26 mouse cellular contexts compared by ENCODE assay signal in the genomic region with DNA sequence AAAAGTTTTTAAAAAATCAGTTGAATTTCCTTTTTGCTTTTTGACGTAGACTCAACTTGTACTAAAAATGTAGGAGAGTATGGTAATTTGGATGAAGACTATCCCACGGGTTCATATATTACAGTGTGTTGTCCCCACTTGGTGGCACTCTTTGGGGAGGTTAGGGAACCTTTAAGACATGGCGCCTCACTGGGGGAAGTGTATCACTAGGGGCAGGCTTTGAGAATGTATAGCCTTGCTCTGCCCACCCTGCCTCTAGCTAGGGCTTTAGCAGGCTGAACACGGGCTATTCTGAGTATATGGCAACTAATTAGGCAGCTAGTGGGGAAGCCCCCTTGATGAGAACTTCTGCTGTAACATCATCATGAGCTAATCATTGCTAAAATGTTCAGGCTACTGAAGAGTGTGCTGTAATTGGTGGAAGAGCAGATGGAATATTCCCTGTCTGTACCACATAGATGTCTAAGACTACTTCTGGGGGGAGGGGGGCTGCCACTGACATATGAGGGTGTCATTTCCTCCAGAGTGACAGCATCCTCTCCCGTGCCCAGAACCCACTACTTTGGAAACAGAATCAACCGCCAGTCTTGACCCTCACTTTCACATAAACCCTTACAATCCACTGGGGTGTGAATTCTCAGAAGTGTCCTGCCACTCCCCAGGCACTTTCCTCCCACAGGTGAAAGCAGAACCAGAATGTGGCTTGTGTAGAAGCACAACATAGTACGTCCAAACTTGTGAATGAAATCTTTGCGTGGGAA. TPM values are rescaled to one million over a fixed set of nuclear protein-coding genes. Genes with fewer than 3 reads are reported as not detected.
DNase-seq lines count a peak whose midpoint lies in the region; ATAC-seq lines count a peak whose summit lies in the region.
"Had no signal": no experiment of that assay in that cellular context is flagged by ENCODE, and none has a peak within 500 bp of the region (broad histone marks: within the 10 kb centered on the region; RNA-seq: fewer than 3 reads in every experiment).

No protein-coding gene starts in this region.

- no peak overlapping the region for H3K27ac ChIP-seq in midbrain, embryonic 11.5 days (ENCODE audit: low read depth, low read length)
- no peak overlapping the region for H3K27ac ChIP-seq in midbrain, embryonic 13.5 days
- H3K27ac ChIP-seq: hindbrain, postnatal 0 days; kidney, postnatal 0 days; left cerebral cortex, adult 2 months; neural tube, embryonic 12.5 days had no signal

- H3K27me3 ChIP-seq in midbrain, embryonic 11.5 days (ENCODE audit: control insufficient read depth, insufficient read depth, low read length) = no peaks in the 10 kb centered on the region
- no peaks in the 10 kb centered on the region for H3K27me3 ChIP-seq in midbrain, embryonic 13.5 days
- H3K27me3 ChIP-seq: heart, embryonic 12.5 days; neural tube, embryonic 12.5 days had no signal

- no peak overlapping the region for H3K4me2 ChIP-seq in midbrain, embryonic 11.5 days
- H3K4me2 ChIP-seq in midbrain, embryonic 13.5 days (replicated peaks) = no peak overlapping the region
- H3K4me2 ChIP-seq: heart, embryonic 12.5 days; neural tube, embryonic 12.5 days had no signal

- WGBS in midbrain, embryonic 11.5 days = 84% methylated on average over 8 of the region's 8 CpGs
- 87% methylated on average over 8 of the region's 8 CpGs for WGBS in midbrain, embryonic 13.5 days

- no peaks in the 10 kb centered on the region for H3K9me3 ChIP-seq in midbrain, embryonic 11.5 days (ENCODE audit: control insufficient read depth, low read length)
- no peaks in the 10 kb centered on the region for H3K9me3 ChIP-seq in midbrain, embryonic 13.5 days
- H3K9me3 ChIP-seq: G1E; heart, embryonic 12.5 days; neural tube, embryonic 12.5 days had no signal

- no peak for DNase-seq in cerebellum, postnatal 25 days
- DNase-seq in midbrain, embryonic 11.5 days (ENCODE audit: low spot score, missing footprints) = peak; percentile 67
- DNase-seq in thymus, postnatal 25 days = peak; percentile 39
- no peak for DNase-seq in kidney, adult 8-10 months
- no peak for DNase-seq in lung, postnatal 14 days
- DNase-seq: adrenal gland, postnatal 10 days; cerebellum, adult 8-10 months; heart, postnatal 10 days; kidney, adult 11 months; lung, adult 18-20 months; lung, postnatal 10 days; midbrain, embryonic 14.5 days; right cerebral cortex, postnatal 14 days had no signal

- no peak overlapping the region for H3K9ac ChIP-seq in midbrain, embryonic 11.5 days (ENCODE audit: low read length)
- H3K9ac ChIP-seq in midbrain, embryonic 13.5 days (replicated peaks) = no peak overlapping the region
- H3K9ac ChIP-seq: heart, embryonic 12.5 days; neural tube, embryonic 12.5 days had no signal

- H3K36me3 ChIP-seq in midbrain, embryonic 11.5 days (ENCODE audit: control insufficient read depth, insufficient read depth, low read length) = no peaks in the 10 kb centered on the region
- H3K36me3 ChIP-seq in midbrain, embryonic 13.5 days = peaks cover 10% of the 10 kb centered on the region
- H3K36me3 ChIP-seq: G1E; heart, embryonic 12.5 days had no signal

- H3K4me3 ChIP-seq in midbrain, embryonic 11.5 days (ENCODE audit: low read depth, low read length) = no peak overlapping the region
- H3K4me3 ChIP-seq in midbrain, embryonic 13.5 days (replicated peaks) = no peak overlapping the region
- H3K4me3 ChIP-seq: heart, embryonic 12.5 days; left cerebral cortex, adult 2 months; neural tube, embryonic 12.5 days had no signal

- H3K4me1 ChIP-seq in midbrain, embryonic 11.5 days (ENCODE audit: control insufficient read depth, insufficient read depth, low read length) = no peaks in the 10 kb centered on the region
- H3K4me1 ChIP-seq in midbrain, embryonic 13.5 days (replicated peaks) = 0 out of 2 replicates have a peak, but pooled peaks cover 6% of the 10 kb centered on the region
- H3K4me1 ChIP-seq: heart, embryonic 12.5 days; neural tube, embryonic 12.5 days had no signal

- ATAC-seq in cerebellum, adult (ENCODE audit: insufficient number of reproducible peaks, low FRiP score, low TSS enrichment) = 0 out of 2 replicates have a peak, but pooled peaks have one; percentile 36
- ATAC-seq in midbrain, embryonic 11.5 days (ENCODE audit: low FRiP score) = no peak
- ATAC-seq in midbrain, embryonic 13.5 days = no peak
- peak; percentile 10 for ATAC-seq in inflammation-experienced regulatory T-cells, adult 6 months
- ATAC-seq: forebrain, embryonic 16.5 days; hindbrain, postnatal 0 days had no signal

RNA-seq across cellular contexts. Expression of a gene that starts 43.8 kb away (rescaled TPM):
- polyA plus RNA-seq in midbrain, embryonic 11.5 days (2014; fragmentation: Nextera tagmentation; extraction: Ambion mirVana) = 0.14 and 0.16 TPM in 2 replicates
- polyA plus RNA-seq in midbrain, embryonic 13.5 days (2015; fragmentation: Nextera tagmentation; extraction: Ambion mirVana) = 0.18 and 0.26 TPM in 2 replicates
- polyA plus RNA-seq in inflammation-experienced regulatory T-cells, adult 6 months (2017; shearing (Covaris generic)) = not detected
- polyA plus RNA-seq: G1E; hindbrain, embryonic 11.5 days; kidney, postnatal 0 days; limb, embryonic 11.5 days; liver, adult 2 months; midbrain, embryonic 14.5 days had no signal

Comparison
In these comparisons a context has a peak if more than half of its experiments do, and no peak if none do; other contexts are left out.
1. ATAC-seq: peak in cerebellum, adult (single experiment) and inflammation-experienced regulatory T-cells, adult 6 months (single experiment); none in midbrain, embryonic 11.5 days (single experiment) and midbrain, embryonic 13.5 days (single experiment).
2. DNase-seq: peak in midbrain, embryonic 11.5 days (single experiment) and thymus, postnatal 25 days (single experiment); none in cerebellum, postnatal 25 days (0 of 2), kidney, adult 8-10 months (0 of 2) and lung, postnatal 14 days (single experiment).